Mouse (Mus musculus): ENCODE measurements at regions not wholly inside any gene's neighbourhood (a gene's known extent, or its start where the extent isn't known, plus 50 kb on each side); places are given as distances from the start of the nearest gene placed in this dataset.

DNA sequence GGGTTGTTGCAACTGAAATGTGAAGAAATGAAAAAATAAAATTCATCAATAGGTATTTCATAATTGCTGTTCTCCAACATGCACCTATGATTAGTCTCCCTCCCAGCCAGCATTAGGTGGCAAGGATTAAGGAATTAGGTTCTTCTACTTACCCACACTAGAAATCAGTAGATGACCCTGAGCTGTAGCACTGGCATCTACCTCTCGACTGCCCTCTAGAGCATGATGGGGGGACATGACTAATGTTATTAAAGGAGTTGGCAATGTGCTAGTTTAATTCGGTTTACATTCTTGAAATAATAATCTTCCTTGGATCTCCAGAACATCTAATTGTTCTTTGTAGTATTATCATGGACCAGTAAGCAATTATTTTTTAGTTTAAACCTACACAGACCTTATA is 370.9 kb downstream of the Dcdc2c start:
- no peak for DNase-seq (ENCODE audit: low read depth, low spot score)

DNA sequence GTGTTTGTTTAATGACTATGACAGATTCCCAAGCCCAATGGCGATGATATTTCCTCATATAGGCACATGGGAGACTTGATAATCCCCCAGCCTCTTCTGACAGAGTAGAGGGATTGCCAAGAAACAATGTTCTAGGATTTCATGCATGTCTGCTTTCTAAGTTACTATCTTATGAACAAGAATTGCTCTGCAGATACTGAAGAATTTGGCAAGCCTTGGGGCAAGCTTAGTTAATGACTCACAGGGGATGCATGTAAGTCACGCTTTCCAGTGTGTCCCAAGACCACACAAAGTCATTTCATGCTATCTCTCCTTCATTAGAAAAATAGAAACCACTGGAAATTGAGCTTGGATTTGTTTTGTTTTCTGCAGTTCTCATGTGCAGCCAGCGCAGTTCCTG is 376.2 kb downstream of the Dcdc2c start:
- DNase-seq (ENCODE audit: low read depth, low spot score) = no peak

GRCm38 (mm10) chr12:28174078-28174477 is 378.1 kb downstream of the Dcdc2c start:
- no peak for DNase-seq (ENCODE audit: low read depth, low spot score)

- no peak for DNase-seq (ENCODE audit: low read depth, low spot score)
These were observed 393.4 kb downstream of the Dcdc2c start for GRCm38 (mm10) chr12:28158786-28159185.

DNA sequence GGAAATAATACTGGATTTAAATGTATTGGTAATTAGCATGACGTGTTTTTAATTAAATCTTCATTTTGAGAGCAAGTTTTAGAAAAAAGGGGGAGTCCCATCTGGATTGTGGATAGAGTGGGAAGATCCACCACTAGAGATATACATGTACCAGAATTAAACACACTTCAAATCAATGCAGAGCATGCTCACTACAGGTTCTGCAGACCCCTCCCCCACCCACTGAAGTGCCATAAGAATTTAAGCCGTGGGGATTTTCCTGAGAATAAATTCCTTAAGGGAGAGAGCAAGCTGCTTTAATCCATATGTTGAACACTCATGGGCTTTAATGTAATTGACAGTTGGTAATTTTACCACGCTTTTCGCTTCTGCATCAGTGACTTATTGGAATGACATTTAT is 401.4 kb downstream of the Dcdc2c start:
- no peak for DNase-seq (ENCODE audit: low read depth, low spot score)

DNA sequence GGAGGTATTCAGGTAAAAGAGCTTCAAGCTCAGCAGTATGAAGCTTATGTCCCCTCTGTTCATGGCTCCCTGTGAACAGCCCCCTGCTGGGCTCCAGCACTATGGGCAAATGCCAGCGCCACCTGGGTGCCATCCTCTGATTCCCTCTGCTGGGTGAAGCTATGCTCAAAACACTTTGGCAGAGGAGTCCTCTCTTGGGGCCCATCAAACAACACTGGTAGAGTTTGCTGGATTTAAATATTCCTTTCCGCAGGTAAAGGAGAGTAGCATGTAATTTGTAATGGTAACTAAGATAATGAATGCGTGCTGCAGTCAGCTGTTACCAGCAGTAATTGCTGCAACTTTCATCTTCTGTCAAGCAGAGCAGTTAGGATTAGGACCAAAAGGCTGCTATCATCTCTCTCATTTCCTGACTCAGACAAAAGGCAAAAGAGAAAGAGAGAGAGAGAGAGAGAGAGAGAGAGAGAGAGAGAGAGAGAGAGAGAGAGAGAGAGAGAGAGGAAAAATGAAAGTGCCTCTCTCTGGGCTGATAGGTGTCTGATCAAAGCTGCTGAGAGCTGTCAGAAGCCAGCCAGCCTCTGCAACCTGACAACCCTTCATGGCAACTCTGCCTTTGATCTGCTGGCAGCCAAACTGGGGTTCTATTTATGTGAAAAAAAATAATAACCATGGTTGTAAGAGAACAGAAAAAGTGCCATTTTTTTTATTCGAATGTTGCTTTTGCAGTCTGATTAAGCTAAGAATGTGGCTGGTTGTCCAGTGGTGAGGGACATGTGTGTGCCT is 416.2 kb downstream of the Dcdc2c start:
- DNase-seq (ENCODE audit: low read depth, low spot score) = no peak

GRCm38 (mm10) chr12:28122766-28123165 is 429.4 kb downstream of the Dcdc2c start:
- DNase-seq (ENCODE audit: low read depth, low spot score) = no peak

DNA sequence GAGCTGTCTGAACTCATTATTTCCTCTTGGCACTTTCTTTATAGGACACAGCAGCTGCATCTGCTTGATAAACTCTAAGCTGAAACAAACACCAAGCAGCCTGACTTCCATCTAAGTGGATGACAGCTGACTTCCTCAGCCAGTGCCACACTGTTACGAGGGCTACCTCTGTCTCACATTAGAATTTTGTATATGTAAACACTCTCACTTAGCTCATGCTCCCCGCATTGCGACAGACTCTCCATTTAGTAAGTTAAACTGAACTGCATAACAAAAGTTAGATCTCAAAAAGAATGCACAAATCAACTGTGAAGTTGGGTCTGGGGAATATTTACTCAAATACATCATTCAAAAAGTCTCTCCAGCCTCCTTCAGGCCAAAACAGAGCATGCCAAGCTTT is 432.1 kb downstream of the Dcdc2c start:
- no peak for DNase-seq (ENCODE audit: low read depth, low spot score)

DNA sequence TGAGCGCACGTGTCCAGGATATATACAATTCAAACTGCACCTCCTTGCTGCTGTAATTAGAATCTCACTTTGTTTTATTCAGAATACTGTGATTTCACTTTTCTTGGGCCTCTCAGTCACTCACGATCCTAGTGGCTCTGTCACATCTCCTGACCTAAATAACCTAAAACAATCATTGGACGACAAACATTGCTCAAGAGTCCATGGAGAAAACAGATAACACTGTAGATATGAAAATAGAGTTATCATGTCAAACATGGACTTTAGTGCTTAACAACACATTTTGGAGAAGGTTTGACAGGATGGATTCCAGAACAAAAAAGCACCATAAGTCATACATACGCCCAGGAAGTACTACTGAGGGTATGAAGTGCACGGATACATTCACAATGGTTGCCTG is 461.5 kb downstream of the Dcdc2c start:
- no peak for DNase-seq (ENCODE audit: low read depth, low spot score)

DNA sequence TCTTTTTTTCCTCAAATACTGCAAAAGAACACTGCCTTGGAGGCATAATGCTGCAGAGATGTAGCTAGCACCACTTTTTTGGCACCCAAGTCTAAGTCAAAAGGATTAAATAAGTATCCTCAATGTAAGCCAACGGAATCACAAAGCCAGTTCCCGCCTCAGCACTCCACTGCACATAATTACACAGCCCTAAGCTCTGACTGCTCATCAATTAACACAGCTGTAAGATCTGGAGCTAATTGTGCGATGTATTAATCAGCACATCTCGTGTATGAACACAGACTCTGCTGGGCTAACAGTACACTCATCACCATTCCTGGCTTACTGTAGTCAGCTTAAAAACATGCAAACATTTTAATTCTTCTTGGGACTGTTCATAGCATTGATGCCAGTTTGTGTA is 466.7 kb downstream of the Dcdc2c start:
- no peak for DNase-seq (ENCODE audit: low read depth, low spot score)

- no peak for DNase-seq (ENCODE audit: low read depth, low spot score)
These were observed 475.6 kb downstream of the Dcdc2c start for GRCm38 (mm10) chr12:28076606-28077005.

DNA sequence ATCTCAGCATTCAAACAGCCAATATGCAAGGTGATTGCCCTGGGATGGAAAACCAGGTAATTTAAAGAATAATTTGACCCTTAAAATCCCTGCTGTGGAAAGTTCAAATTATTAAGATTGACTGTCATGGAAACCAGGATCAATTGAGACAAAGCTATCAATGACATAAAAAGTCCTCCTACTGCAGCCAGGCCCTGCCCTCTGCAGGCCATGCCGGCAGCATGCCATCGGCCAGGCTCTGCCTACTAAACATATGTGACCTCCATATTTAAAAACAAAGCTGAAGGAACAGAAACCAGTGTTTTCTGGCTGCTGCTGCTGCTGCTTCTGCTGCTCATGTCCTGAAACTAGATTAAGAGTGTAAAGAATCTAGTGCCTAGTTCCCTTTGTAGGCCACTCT is 483.6 kb downstream of the Dcdc2c start:
- no peak for DNase-seq (ENCODE audit: low read depth, low spot score)

DNA sequence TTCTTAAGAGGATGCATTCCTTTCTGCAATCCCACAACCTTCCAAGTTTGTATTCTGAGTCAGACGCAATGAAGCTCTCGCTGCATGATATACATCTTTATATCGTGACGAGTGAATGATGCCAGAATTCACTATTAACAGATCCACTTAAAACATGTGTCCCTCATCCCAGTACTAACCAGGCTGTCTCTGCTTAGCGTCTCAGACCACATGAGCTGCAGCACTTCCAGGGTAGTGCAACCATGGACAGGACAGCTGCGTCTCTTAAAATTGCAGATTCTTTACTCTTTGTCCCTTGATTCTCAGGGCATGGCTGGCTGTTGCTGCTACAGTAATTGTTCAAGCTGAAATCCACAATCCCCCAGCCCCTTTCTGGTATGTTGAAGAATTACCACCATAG is 491.9 kb downstream of the Dcdc2c start:
- DNase-seq (ENCODE audit: low read depth, low spot score) = no peak

- no peak for DNase-seq (ENCODE audit: low read depth, low spot score)
These were observed 496.5 kb downstream of the Dcdc2c start for GRCm38 (mm10) chr12:28055518-28056280.

- DNase-seq (ENCODE audit: low read depth, low spot score) = no peak
These were observed 497.8 kb downstream of the Dcdc2c start for GRCm38 (mm10) chr12:28054444-28054843.

DNA sequence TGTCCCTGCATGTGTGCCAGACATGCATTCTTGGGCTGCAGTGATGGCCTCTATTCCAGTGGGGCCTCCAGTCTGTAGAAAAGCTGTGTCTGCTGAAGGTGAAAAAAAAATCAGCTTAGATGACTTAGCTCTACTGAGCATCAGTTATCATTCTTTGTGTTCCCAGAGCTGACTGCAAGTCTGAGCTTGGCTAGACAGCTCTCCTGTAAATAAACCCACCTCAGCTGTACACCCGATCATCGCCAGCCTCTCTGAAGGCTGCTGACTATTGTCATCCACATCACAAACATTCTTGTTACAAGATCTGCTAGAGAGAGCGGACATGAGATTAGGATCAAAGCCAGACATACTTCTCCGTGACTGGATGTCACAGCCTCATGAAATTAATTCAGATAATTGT is 504.2 kb downstream of the Dcdc2c start:
- no peak for DNase-seq (ENCODE audit: low read depth, low spot score)

- no peak for DNase-seq (ENCODE audit: low read depth, low spot score)
These were observed 513.9 kb downstream of the Dcdc2c start for GRCm38 (mm10) chr12:28038161-28038911.

DNA sequence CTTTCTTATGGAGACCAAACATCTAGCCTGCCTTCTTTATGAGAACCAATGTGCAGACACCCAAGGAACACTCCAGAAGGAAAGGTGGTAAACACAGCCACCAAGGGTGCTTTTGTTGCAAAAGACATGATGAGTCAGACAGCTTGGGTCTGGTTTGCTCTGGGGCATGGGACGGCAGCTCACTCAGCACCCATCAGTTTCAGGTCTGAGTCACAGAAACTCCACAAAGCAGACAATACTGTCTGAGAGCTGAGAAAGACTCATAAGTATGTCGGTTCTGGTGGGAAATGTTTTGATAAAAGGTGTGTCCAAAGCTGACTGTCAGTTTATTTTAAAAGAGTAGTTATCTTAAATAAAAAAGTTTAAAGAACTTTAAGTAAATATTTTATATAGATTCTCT is 553.0 kb downstream of the Dcdc2c start:
- DNase-seq (ENCODE audit: low read depth, low spot score) = no peak

DNA sequence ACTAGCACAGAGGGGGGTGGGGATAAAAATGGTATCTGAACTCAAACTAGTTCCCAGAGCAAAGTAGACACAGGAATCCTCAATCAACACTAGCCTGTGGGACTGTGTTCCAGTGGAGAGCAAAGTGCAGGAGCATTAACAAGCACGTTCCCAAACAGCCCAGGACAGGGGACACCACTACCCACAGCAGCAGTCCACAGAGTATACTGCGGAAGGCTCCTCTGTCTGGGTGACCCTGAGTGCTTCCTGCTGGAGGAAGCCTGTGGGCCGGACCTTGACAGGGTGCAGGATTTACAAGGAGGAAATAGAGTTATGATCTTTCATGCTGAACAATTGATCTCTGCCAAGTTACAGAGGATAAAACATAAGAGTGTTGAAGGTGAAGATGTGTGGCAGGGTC is 560.0 kb downstream of the Dcdc2c start:
- DNase-seq (ENCODE audit: low read depth, low spot score) = no peak

DNA sequence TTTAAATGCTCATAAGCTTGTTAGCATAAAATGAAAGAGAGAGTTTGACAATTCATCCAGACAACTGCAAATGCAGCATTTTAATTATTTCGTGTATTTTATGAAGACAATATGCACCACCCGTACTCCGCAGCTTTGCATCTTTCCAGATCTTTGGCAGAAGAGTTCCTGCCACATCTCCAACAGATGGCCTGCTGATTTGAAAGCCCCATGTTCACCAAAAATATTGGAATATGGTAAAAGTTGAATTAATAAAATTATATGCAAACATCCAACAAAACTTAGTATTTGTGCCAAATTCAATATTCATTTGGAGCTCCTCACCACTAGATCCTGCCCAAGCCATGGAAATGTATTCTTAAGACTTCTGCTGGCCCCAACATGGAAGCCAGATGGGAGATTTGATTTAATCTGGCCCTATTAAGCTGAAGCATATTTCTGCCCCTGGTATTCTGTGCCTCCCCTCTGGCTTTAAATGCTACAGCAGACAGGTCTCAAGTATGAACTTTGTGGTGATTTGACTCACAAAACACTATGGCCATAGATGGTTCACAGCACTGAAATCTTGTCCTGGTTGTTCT is 567.8 kb downstream of the Dcdc2c start:
- no peak for DNase-seq (ENCODE audit: low read depth, low spot score)

DNA sequence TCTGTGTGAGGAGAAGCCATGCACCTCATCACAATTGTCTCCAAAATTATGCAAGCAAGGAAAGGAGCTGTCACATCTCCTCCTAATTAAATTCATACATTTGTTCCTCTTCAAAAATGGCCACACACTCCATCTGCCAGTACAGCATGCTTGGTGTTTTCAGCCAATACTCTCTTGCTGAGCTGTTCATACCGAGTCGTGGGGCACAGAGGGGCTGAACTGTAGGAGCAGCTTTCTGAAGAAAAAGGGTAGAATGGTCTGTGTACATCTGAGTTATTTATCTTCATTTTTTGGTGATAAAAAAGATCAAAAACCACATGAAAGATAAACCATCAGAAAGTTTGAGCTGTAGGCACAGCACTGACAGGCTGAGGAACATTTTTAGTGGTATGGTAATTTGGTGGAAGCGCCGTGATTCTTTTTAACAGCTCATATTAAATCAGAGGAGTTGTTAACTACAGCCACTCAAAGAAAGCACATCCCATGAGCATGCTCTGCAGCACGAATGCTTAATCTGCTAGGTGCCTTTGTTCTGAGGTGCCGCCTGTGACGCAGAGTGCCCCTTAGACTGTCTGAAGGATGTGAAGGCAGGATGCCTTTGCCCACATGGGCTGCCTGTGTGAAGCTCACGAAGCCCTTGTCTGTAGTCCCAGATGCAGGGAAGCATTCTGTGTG is 573.8 kb downstream of the Dcdc2c start:
- DNase-seq (ENCODE audit: low read depth, low spot score) = no peak
